Mouse (Mus musculus) forebrain, postnatal 0 days (tissue): ENCODE results near the gene Fbxo47. TPM values are rescaled to one million over a fixed set of nuclear protein-coding genes. Genes with fewer than 3 reads are reported as not detected.
A peak's percentile ranks its signal among the peaks of the same experiment; 100 is the strongest.

Experiments
- ATAC-seq: fragments of 200-750 bp; cut with Nextera tagmentation; 2 replicates; pipeline ENCODE4 v1.8.0; 2017; ENCODE audit warnings: mild to moderate bottlenecking, moderate library complexity
- DNase-seq: peaks from one replicate; pipeline ENCODE4 v3.0.0-alpha.2; 2015
- H3K27ac ChIP-seq: fragments of 300-500 bp; sonication (generic); 2 replicates; pipeline ENCODE4 v1.5.1; 2014; ENCODE audit warnings: low read depth, mild to moderate bottlenecking, antibody characterized with exemption, low read length, moderate library complexity, mixed read lengths
- H3K27me3 ChIP-seq: fragments of 300-500 bp; sonication (generic); 2 replicates; pipeline ENCODE4 v1.6.1; 2014; ENCODE audit warnings: mild to moderate bottlenecking, low read length, mixed read lengths; ENCODE audit not compliant: insufficient read depth
- H3K36me3 ChIP-seq: fragments of 300-500 bp; sonication (generic); 2 replicates; pipeline ENCODE4 v1.6.1; 2014; ENCODE audit warnings: mild to moderate bottlenecking, moderate library complexity; ENCODE audit not compliant: insufficient read depth
- H3K4me1 ChIP-seq: fragments of 300-500 bp; sonication (generic); 2 replicates; pipeline ENCODE4 v1.6.1; 2014; ENCODE audit warnings: antibody characterized with exemption; ENCODE audit not compliant: insufficient read depth
- H3K4me2 ChIP-seq: fragments of 300-500 bp; sonication (generic); 2 replicates; pipeline ENCODE4 v1.6.1; 2014; ENCODE audit warnings: low read depth, mild to moderate bottlenecking, moderate library complexity
- H3K4me3 ChIP-seq: fragments of 300-500 bp; sonication (generic); 2 replicates; pipeline ENCODE4 v1.5.1; 2014; ENCODE audit warnings: low read depth, low read length, mixed read lengths
- H3K9ac ChIP-seq: fragments of 300-500 bp; sonication (generic); 2 replicates; pipeline ENCODE4 v1.6.1; 2014; ENCODE audit warnings: mild to moderate bottlenecking
- H3K9me3 ChIP-seq: fragments of 300-500 bp; sonication (generic); 2 replicates; pipeline ENCODE4 v1.6.1; 2016; ENCODE audit warnings: low read length
- CTCF ChIP-seq: sonication (generic); IDR thresholded peaks from 2 replicates; pipeline ENCODE4 v1.5.1; 2016; ENCODE audit warnings: antibody characterized with exemption, control low read depth, low read depth
- WGBS: fragments of 180-500 bp; shearing (Covaris S2); extraction: QIAGEN DNeasy Blood & Tissue Kit; methylation state at CpG from one replicate; pipeline ENCODE4 v1.1.7; 2014; 5-methylcytosine and 5-hydroxymethylcytosine counted together
- polyA plus RNA-seq: library from polyadenylated mRNA; unstranded; fragments of >200 nt; fragmentation: Nextera tagmentation; extraction: Ambion mirVana; gene quantifications from 2 replicates; pipeline ENCODE4 v1.2.1, GENCODE M21; 2015
- total RNA-seq: library from RNA; depleted of rRNA; stranded (reverse); fragments of >200 nt; gene quantifications from 2 replicates; pipeline ENCODE4 v1.2.3, GENCODE M21; 2014

The Fbxo47 gene
- total and polyA plus RNA-seq, 2 experiments from 2014 or later: 0.58 to 1.3 TPM

- Histone ChIP-seq H3K27me3 (no peaks in the 10 kb centered on the region), H3K9ac (no peak overlapping the region), H3K36me3 (peaks cover 25% of the 10 kb centered on the region), H3K9me3 (no peaks in the 10 kb centered on the region), H3K4me2 (no peak overlapping the region), H3K4me3 (no peak overlapping the region), H3K4me1 (peaks cover 53% of the 10 kb centered on the region), H3K27ac (no peak overlapping the region)
- WGBS: 67% methylated on average over 7 of the region's 7 CpGs
- DNase-seq (no peak), ATAC-seq (no peak)
- TF ChIP-seq CTCF: no peak
These were observed 74.5 kb downstream of the Fbxo47 start for GRCm38 (mm10) chr11:97809235-97810121.

DNA sequence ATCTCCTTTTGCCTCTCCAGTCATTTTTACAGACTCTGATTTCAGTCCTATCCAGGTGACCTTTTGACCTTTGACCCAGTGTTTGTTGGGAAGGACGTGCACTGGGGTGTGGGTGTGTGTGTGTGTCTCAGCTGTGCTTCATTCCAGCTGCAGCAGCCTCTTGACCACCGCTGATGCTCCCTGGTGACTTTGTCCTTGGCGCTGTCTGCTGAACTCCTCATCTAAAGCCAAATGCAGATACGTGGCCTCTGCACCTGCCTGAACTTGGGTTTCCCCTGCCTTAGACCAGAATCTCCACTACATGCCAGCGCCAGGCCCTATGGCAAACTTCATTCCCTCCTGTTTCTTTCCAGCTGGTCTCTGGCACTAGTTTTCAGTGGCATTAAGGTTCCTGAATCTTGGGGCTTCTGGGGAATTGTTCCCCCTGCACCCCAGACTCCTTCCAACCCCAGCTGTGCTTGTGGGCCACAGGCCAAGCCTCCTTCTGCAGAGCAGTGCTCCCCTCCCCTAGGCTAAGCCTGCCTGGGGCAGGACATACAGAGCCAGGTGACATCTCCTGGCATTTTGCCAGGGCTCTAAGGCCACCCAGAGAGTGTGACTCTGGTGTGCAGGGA is 75.2 kb downstream of the Fbxo47 start:
- Histone ChIP-seq H3K9me3 (no peaks in the 10 kb centered on the region), H3K27me3 (no peaks in the 10 kb centered on the region), H3K4me2 (no peak overlapping the region), H3K9ac (no peak overlapping the region), H3K4me3 (no peak overlapping the region), H3K36me3 (peaks cover 22% of the 10 kb centered on the region), H3K27ac (0 out of 2 replicates have a peak overlapping the region, but pooled peaks have one; percentile 5), H3K4me1 (peaks cover 58% of the 10 kb centered on the region)
- DNase-seq (no peak), ATAC-seq (no peak)
- no peak for TF ChIP-seq CTCF
- WGBS: 45% methylated on average over 5 of the region's 5 CpGs

- 28% methylated on average over 2 of the region's 2 CpGs for WGBS
- no peak for ATAC-seq
- H3K27me3 ChIP-seq: no peaks in the 10 kb centered on the region
- H3K27ac ChIP-seq: no peak overlapping the region
- no peak overlapping the region for H3K4me3 ChIP-seq
- no peak overlapping the region for H3K9ac ChIP-seq
- H3K4me2 ChIP-seq: no peak overlapping the region
- peaks cover 22% of the 10 kb centered on the region for H3K36me3 ChIP-seq
- no peaks in the 10 kb centered on the region for H3K9me3 ChIP-seq
- H3K4me1 ChIP-seq: peaks cover 54% of the 10 kb centered on the region
- peak; percentile 59 for DNase-seq
- no peak for TF ChIP-seq CTCF
These were observed 75.9 kb downstream of the Fbxo47 start for GRCm38 (mm10) chr11:97808093-97808492.

DNA sequence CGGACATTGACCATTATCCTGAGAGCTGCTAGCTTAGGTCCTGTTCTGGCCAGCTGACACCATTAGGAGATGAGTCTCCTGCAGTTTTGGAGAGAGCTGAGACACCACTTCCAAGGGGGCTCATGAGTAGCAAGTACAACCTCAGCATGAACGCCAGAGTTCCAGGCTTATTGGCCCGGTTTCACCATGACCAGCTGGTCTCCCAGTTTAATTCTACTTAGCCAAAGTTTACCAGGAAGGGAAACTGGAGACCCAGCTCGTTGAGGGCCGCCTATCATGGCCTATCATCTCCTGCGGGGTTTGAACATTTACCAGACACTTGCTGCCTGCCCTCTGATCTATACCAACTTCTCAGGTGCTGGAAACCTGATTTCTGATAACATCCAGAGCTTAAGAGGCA is 76.3 kb downstream of the Fbxo47 start:
- Histone ChIP-seq H3K4me1 (peaks cover 53% of the 10 kb centered on the region), H3K4me2 (no peak overlapping the region), H3K27ac (no peak overlapping the region), H3K27me3 (no peaks in the 10 kb centered on the region), H3K4me3 (no peak overlapping the region), H3K9ac (no peak overlapping the region), H3K9me3 (no peaks in the 10 kb centered on the region), H3K36me3 (peaks cover 22% of the 10 kb centered on the region)
- TF ChIP-seq CTCF: no peak
- ATAC-seq: no peak
- WGBS: 45% methylated on average over 6 of the region's 6 CpGs
- no peak for DNase-seq

GRCm38 (mm10) chr11:97806613-97806964 is 77.4 kb downstream of the Fbxo47 start:
- no peaks in the 10 kb centered on the region for H3K27me3 ChIP-seq
- H3K4me1 ChIP-seq: peaks cover 52% of the 10 kb centered on the region
- TF ChIP-seq CTCF: no peak
- DNase-seq (no peak), ATAC-seq (no peak)
- no peak overlapping the region; the same call in 1 of the 2 replicates for H3K9ac ChIP-seq
- 59% methylated on average over 7 of the region's 7 CpGs for WGBS
- no peaks in the 10 kb centered on the region for H3K9me3 ChIP-seq
- 0 out of 2 replicates have a peak overlapping the region, but pooled peaks have one; percentile 69 for H3K27ac ChIP-seq
- 0 out of 2 replicates have a peak overlapping the region, but pooled peaks have one; percentile 31 for H3K4me2 ChIP-seq
- H3K36me3 ChIP-seq: peaks cover 22% of the 10 kb centered on the region
- no peak overlapping the region for H3K4me3 ChIP-seq

DNA sequence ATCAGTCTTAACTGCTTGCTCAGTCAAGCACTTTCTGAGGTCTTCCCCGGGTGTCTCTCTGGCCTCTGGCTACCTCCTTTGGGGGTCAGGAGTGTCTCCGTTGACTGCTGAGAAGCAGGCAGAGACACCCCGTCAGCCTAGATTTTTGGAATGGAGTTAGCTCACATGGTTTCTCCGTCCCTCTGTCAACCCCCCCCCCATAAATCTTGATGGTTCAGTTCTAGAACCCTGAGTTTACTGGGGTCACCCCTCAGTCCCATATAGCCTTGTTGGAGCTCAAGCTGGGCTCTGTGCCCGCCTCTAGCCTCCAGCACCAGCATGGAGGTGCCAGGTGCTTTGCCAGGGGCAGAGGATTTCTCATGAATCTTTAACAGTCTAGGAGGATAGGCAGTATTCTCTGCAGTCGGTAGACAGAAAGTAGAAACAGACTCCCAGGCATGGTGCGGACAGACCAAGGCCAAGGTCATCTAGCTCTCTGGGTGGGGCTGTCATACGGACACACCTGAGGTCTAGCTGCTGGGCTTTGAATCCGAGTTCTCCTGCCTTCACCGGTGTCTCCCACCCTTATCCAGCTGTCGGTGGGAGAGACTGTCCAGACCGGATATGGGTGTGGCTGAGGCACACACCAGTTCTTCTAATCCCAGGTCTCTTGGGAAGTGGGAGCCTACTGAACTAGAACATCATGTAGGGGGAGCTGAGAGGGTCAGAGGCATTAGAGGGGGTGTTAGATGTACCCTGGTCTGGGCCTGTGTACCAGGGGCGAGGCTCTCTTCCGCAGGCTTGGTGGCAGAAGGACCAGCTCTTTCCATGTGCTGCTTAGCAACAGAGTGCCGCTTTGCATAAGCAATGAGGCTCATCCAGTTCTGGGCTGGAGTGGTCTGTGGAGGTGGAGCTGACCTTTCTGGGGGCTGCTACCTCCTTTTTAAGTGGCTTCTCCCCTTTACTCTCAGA is 78.0 kb downstream of the Fbxo47 start:
- peak; percentile 41 for DNase-seq
- 28% methylated on average over 15 of the region's 15 CpGs for WGBS
- peaks cover 22% of the 10 kb centered on the region for H3K36me3 ChIP-seq
- no peaks in the 10 kb centered on the region for H3K9me3 ChIP-seq
- peaks cover 54% of the 10 kb centered on the region for H3K4me1 ChIP-seq
- peak overlapping the region; percentile 69 for H3K27ac ChIP-seq
- peak overlapping the region; percentile 33; the same call in 1 of the 2 replicates for H3K9ac ChIP-seq
- peak overlapping the region; percentile 31 for H3K4me2 ChIP-seq
- no peak overlapping the region for H3K4me3 ChIP-seq
- no peak for TF ChIP-seq CTCF
- H3K27me3 ChIP-seq: no peaks in the 10 kb centered on the region
- ATAC-seq: peak; percentile 72
